Mouse (Mus musculus) liver, postnatal 0 days (tissue): ENCODE measurements around the gene Patl1. TPM values are rescaled to one million over a fixed set of nuclear protein-coding genes. Genes with fewer than 3 reads are reported as not detected.

ENCODE experiments used
- ATAC-seq: fragments of 200-750 bp; cut with Nextera tagmentation; 2 replicates; pipeline ENCODE4 v1.8.0; 2017; ENCODE audit warnings: mild to moderate bottlenecking, moderate library complexity
- DNase-seq: peaks from one replicate; pipeline ENCODE4 v3.0.0-alpha.2; 2016
- H3K27ac ChIP-seq: fragments of 300-500 bp; sonication (generic); 2 replicates; pipeline ENCODE4 v1.5.1; 2014; ENCODE audit warnings: antibody characterized with exemption, moderate library complexity, mild to moderate bottlenecking, low read depth
- H3K27me3 ChIP-seq: fragments of 300-500 bp; sonication (generic); 2 replicates; pipeline ENCODE4 v1.6.1; 2014; ENCODE audit warnings: low read length, control low read depth, mixed read lengths; ENCODE audit not compliant: insufficient read depth
- H3K36me3 ChIP-seq: fragments of 300-500 bp; sonication (generic); replicated peaks from 2 replicates; pipeline ENCODE4 v1.6.1; 2014; ENCODE audit warnings: mild to moderate bottlenecking, control low read depth, low read length, moderate library complexity, mixed read lengths; ENCODE audit not compliant: insufficient read depth
- H3K4me1 ChIP-seq: fragments of 300-500 bp; sonication (generic); 2 replicates; pipeline ENCODE4 v1.6.1; 2014; ENCODE audit warnings: antibody characterized with exemption, mild to moderate bottlenecking, control low read depth; ENCODE audit not compliant: insufficient read depth
- H3K4me2 ChIP-seq: fragments of 300-500 bp; sonication (generic); 2 replicates; pipeline ENCODE4 v1.6.1; 2014; ENCODE audit warnings: low read depth, mild to moderate bottlenecking, low read length, moderate library complexity, mixed read lengths
- H3K4me3 ChIP-seq: fragments of 300-500 bp; sonication (generic); 2 replicates; pipeline ENCODE4 v1.5.1; 2014; ENCODE audit warnings: low read depth, low read length
- H3K9ac ChIP-seq: fragments of 300-500 bp; sonication (generic); replicated peaks from 2 replicates; pipeline ENCODE4 v1.6.1; 2014; ENCODE audit warnings: mild to moderate bottlenecking, moderate library complexity
- H3K9me3 ChIP-seq: fragments of 300-500 bp; sonication (generic); 2 replicates; pipeline ENCODE4 v1.6.1; 2016; ENCODE audit warnings: mild to moderate bottlenecking, control low read depth, low read length, mixed read lengths
- CTCF ChIP-seq: sonication (generic); IDR thresholded peaks from 2 replicates; pipeline ENCODE4 v1.5.1; 2016; ENCODE audit warnings: antibody characterized with exemption, low read depth
- EP300 ChIP-seq: IDR thresholded peaks from 2 replicates; pipeline ENCODE4 v1.6.1; 2016; ENCODE audit warnings: antibody characterized with exemption, low read depth, mild to moderate bottlenecking
- WGBS: fragments of 180-500 bp; shearing (Covaris S2); extraction: QIAGEN DNeasy Blood & Tissue Kit; methylation state at CpG from one replicate; pipeline ENCODE4 v1.1.7; 2014; ENCODE audit not compliant: insufficient replicate concordance; 5-methylcytosine and 5-hydroxymethylcytosine counted together
- microRNA-seq: library from miRNA; unstranded; fragments of <30 nt; microRNA quantifications from one replicate; pipeline ENCODE4, GENCODE M21; 2016
- polyA plus RNA-seq: library from polyadenylated mRNA; unstranded; fragments of >200 nt; fragmentation: Nextera tagmentation; extraction: Ambion mirVana; gene quantifications from 2 replicates; pipeline ENCODE4 v1.2.1, GENCODE M21; 2015

Patl1 gene
- polyA plus RNA-seq, 1 experiment from 2014 or later: 5.4 TPM

DNA sequence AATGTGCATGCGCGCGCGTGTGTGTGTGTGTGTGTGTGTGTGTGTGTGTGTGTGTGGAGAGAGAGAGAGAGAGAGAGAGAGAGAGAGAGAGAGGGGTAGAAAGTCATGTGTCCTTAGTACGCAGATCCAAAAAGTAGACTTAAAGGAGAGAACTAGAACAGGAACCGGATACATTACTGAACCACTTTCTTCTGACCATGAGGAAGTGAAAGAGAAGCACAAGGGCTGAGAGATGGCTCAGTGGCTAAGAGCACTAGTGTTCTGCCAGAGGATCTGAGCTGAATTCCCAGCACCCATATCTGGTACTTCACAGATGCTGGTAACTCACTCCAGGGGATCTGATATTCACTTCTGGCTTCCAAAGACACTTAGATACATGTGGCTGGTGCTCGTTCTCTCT lies 77.1 kb downstream of the Patl1 start:
- H3K4me1 ChIP-seq: no peaks in the 10 kb centered on the region
- DNase-seq (no peak), ATAC-seq (no peak)
- no peak overlapping the region for H3K27ac ChIP-seq
- H3K4me2 ChIP-seq: no peak overlapping the region
- H3K36me3 ChIP-seq: peaks cover 58% of the 10 kb centered on the region
- no peak overlapping the region for H3K4me3 ChIP-seq
- no peak overlapping the region for H3K9ac ChIP-seq
- no peaks in the 10 kb centered on the region for H3K9me3 ChIP-seq
- TF ChIP-seq EP300 (no peak), CTCF (no peak)
- WGBS: 92% methylated on average over 7 of the region's 7 CpGs
- H3K27me3 ChIP-seq: no peaks in the 10 kb centered on the region

GRCm38 (mm10) chr19:11992034-11992433 lies 79.8 kb downstream of the Patl1 start:
- TF ChIP-seq EP300 (no peak), CTCF (no peak)
- WGBS: 91% methylated on average over 9 of the region's 9 CpGs
- ATAC-seq: no peak
- Histone ChIP-seq H3K4me2 (no peak overlapping the region), H3K4me3 (no peak overlapping the region), H3K27ac (no peak overlapping the region), H3K27me3 (no peaks in the 10 kb centered on the region), H3K36me3 (peaks cover 45% of the 10 kb centered on the region), H3K9ac (no peak overlapping the region), H3K9me3 (no peaks in the 10 kb centered on the region), H3K4me1 (peaks cover 12% of the 10 kb centered on the region; the same call in 1 of the 2 replicates)
- DNase-seq: no peak

DNA sequence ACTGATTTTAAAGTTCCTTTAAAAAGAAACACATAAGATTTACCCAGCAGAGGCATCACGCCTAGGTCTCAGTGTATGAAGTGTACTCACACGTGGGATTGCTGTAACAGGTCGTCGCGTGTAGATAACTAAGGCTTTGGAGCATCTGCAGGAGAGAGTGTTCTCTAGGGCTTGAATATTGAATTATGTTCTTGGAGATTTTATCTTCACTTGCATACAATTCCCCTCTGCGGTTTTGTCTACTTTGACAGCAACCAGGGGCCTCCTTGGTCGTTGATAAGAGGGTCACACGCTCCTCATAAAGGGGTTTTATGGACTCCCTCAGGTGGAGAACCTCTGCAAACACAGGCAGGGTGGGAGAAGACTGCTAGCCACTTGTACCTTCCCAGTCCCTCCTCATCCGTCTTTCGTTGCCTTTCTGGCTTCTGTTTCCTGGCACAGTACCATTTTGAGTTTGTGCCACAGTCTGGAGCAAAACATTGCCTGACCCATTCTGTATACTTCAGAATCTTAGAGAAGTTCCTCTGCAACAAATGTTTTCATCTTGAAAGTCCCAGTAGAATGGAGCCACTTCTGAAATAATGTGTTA lies 80.3 kb downstream of the Patl1 start:
- Histone ChIP-seq H3K9ac (no peak overlapping the region), H3K36me3 (peaks cover 41% of the 10 kb centered on the region), H3K27me3 (no peaks in the 10 kb centered on the region), H3K4me2 (no peak overlapping the region), H3K4me1 (peaks cover 12% of the 10 kb centered on the region; the same call in 1 of the 2 replicates), H3K4me3 (no peak overlapping the region), H3K27ac (no peak overlapping the region), H3K9me3 (no peaks in the 10 kb centered on the region)
- DNase-seq: no peak
- no peak for ATAC-seq
- 71% methylated on average over 10 of the region's 10 CpGs for WGBS
- TF ChIP-seq CTCF (no peak), EP300 (no peak)

Small RNAs within 50 kb of the gene (microRNA-seq; reads per million reads assigned to microRNA genes)
- gene Mir6994: 6.9 reads per million, percentile 13 among the genes with 10 or more reads in this experiment

Other genes starting within 250 kb of the Patl1 start
- gene Oosp1, start 221.2 kb upstream of the Patl1 start, polyA plus RNA-seq: 0.26 and 0.54 TPM in 2 replicates
- gene Oosp3, start 215.3 kb upstream of the Patl1 start, polyA plus RNA-seq: not detected in 2 replicates
- gene Gif, start 164.8 kb upstream of the Patl1 start, polyA plus RNA-seq: not detected in 2 replicates
- gene Mrpl16, start 142.0 kb upstream of the Patl1 start, polyA plus RNA-seq: 35.7 and 38.2 TPM in 2 replicates
- 3.2 and 3.7 TPM in 2 replicates for gene Stx3, start 93.0 kb upstream of the Patl1 start, polyA plus RNA-seq
- gene Olfr1417, start 73.2 kb upstream of the Patl1 start, polyA plus RNA-seq: not detected in 2 replicates
- not detected in 2 replicates for gene Olfr1418, start 51.3 kb upstream of the Patl1 start, polyA plus RNA-seq
- not detected in 2 replicates for gene Olfr1419, start 37.3 kb upstream of the Patl1 start, polyA plus RNA-seq
- gene Olfr1420, start 25.8 kb upstream of the Patl1 start, polyA plus RNA-seq: not detected in 2 replicates
- 2.6 and 2.7 TPM in 2 replicates for gene Osbp, start 53.5 kb downstream of the Patl1 start, polyA plus RNA-seq
- gene Olfr1423, start 128.9 kb downstream of the Patl1 start, polyA plus RNA-seq: not detected in 2 replicates
- not detected in 2 replicates for gene Olfr1424, start 150.3 kb downstream of the Patl1 start, polyA plus RNA-seq
- gene Olfr1425, start 165.3 kb downstream of the Patl1 start, polyA plus RNA-seq: not detected in 2 replicates
- gene Olfr1426, start 179.6 kb downstream of the Patl1 start, polyA plus RNA-seq: not detected in 2 replicates
- gene Olfr1427, start 190.9 kb downstream of the Patl1 start, polyA plus RNA-seq: not detected in 2 replicates
- not detected in 2 replicates for gene Olfr1428, start 203.5 kb downstream of the Patl1 start, polyA plus RNA-seq
- 0.04 TPM in 1 of 2 replicates, not detected in the other for gene Olfr76, start 210.8 kb downstream of the Patl1 start, polyA plus RNA-seq